Mouse (Mus musculus): ENCODE measurements around the gene Eml5.

GRCm38 (mm10) chr12:98835466-98835865 lies 65.8 kb downstream of the Eml5 start:
- TF ChIP-seq CTCF (IDR thresholded peaks at IDR 0.05; ENCODE audit: control insufficient read depth, insufficient read depth, insufficient read length) = no peak
- TF ChIP-seq MYOD1 (IDR thresholded peaks at IDR 0.05; ENCODE audit: control insufficient read depth, insufficient read length, low read depth) = no peak
- TF ChIP-seq USF1 (IDR thresholded peaks at IDR 0.05; ENCODE audit: low read depth) = no peak
- no peak for TF ChIP-seq FOSL1 (IDR thresholded peaks at IDR 0.05; ENCODE audit: insufficient read depth, low read length, poor library complexity, severe bottlenecking)
- no peak for TF ChIP-seq MYOG (IDR thresholded peaks at IDR 0.05; ENCODE audit: control insufficient read depth, extremely low read depth, insufficient read length)
- TF ChIP-seq MAX (IDR thresholded peaks at IDR 0.05) = no peak
